Mouse (Mus musculus): ENCODE data around the gene Fbxo34.

- TF ChIP-seq CTCF (IDR thresholded peaks at IDR 0.05; ENCODE audit: extremely low read depth, insufficient read length, insufficient replicate concordance, low read depth, low read length) (no peak), POLR2A (IDR thresholded peaks at IDR 0.05; ENCODE audit: low read depth, low read length) (no peak)
Observed at GRCm38 (mm10) chr14:47525374-47525773, 75.2 kb downstream of the Fbxo34 start.

All from small intestine, adult 2 months (tissue).